Mouse (Mus musculus) C2C12 (cell line): ENCODE measurements at regions not wholly inside any gene's neighbourhood (a gene's known extent, or its start where the extent isn't known, plus 50 kb on each side); places are given as distances from the start of the nearest gene placed in this dataset.

ENCODE experiments used
- H3K27me3 ChIP-seq: one replicate; pipeline ENCODE4 v1.6.1; 2011; ENCODE audit not compliant: control insufficient read depth, insufficient read depth, insufficient read length
- H3K36me3 ChIP-seq: one replicate; pipeline ENCODE4 v1.6.1; 2011; ENCODE audit not compliant: control insufficient read depth, insufficient read depth
- H3K4me3 ChIP-seq: one replicate; pipeline ENCODE4 v1.5.1; 2011; ENCODE audit warnings: mild to moderate bottlenecking, control low read depth; ENCODE audit not compliant: poor library complexity, insufficient read depth, severe bottlenecking
- H3K79me2 ChIP-seq: one replicate; pipeline ENCODE4 v1.6.1; 2011; ENCODE audit not compliant: control insufficient read depth, insufficient read depth
- H3K79me3 ChIP-seq: one replicate; pipeline ENCODE4 v1.6.1; 2011; ENCODE audit warnings: low read depth, control low read depth
- H3ac ChIP-seq: one replicate; pipeline ENCODE3; 2011; ENCODE audit warnings: low read depth; ENCODE audit not compliant: control insufficient read depth, insufficient read length
- CEBPB ChIP-seq: IDR thresholded peaks from one replicate; pipeline ENCODE4 v1.6.1; 2011; ENCODE audit warnings: low read depth, mild to moderate bottlenecking, control low read depth, moderate library complexity
- CTCF ChIP-seq: IDR thresholded peaks from one replicate; pipeline ENCODE4 v1.5.1; 2011; ENCODE audit not compliant: control insufficient read depth, insufficient read depth, insufficient read length
- FOSL1 ChIP-seq: IDR thresholded peaks from one replicate; pipeline ENCODE4 v1.8.0; 2011; ENCODE audit warnings: mild to moderate bottlenecking, low read length; ENCODE audit not compliant: poor library complexity, insufficient read depth, severe bottlenecking
- MAX ChIP-seq: IDR thresholded peaks from one replicate; pipeline ENCODE4 v1.6.1; 2011; ENCODE audit warnings: mild to moderate bottlenecking, control low read depth
- MYOD1 ChIP-seq: IDR thresholded peaks from one replicate; pipeline ENCODE4 v1.6.1; 2011; ENCODE audit warnings: low read depth; ENCODE audit not compliant: control insufficient read depth, insufficient read length
- MYOG ChIP-seq: IDR thresholded peaks from one replicate; pipeline ENCODE4 v1.6.1; 2011; ENCODE audit not compliant: control insufficient read depth, insufficient read length; ENCODE audit errors: extremely low read depth
- USF1 ChIP-seq: IDR thresholded peaks from one replicate; pipeline ENCODE4 v1.6.1; 2011; ENCODE audit warnings: low read depth, mild to moderate bottlenecking, control low read depth, moderate library complexity

- H3K4me3 ChIP-seq = no peak overlapping the region
- no peaks in the 10 kb centered on the region for H3K27me3 ChIP-seq
- H3K79me3 ChIP-seq = no peaks in the 10 kb centered on the region
- H3ac ChIP-seq = no peak overlapping the region
- TF ChIP-seq USF1 = no peak
- TF ChIP-seq CTCF = no peak
- no peak for TF ChIP-seq CEBPB
- no peak for TF ChIP-seq MAX
- no peak for TF ChIP-seq FOSL1
- TF ChIP-seq MYOG = no peak
- TF ChIP-seq MYOD1 = no peak
- no peaks in the 10 kb centered on the region for H3K36me3 ChIP-seq
- no peaks in the 10 kb centered on the region for H3K79me2 ChIP-seq
Observed at GRCm38 (mm10) chr1:107728113-107728839, 138.5 kb downstream of the Serpinb8 start.

DNA sequence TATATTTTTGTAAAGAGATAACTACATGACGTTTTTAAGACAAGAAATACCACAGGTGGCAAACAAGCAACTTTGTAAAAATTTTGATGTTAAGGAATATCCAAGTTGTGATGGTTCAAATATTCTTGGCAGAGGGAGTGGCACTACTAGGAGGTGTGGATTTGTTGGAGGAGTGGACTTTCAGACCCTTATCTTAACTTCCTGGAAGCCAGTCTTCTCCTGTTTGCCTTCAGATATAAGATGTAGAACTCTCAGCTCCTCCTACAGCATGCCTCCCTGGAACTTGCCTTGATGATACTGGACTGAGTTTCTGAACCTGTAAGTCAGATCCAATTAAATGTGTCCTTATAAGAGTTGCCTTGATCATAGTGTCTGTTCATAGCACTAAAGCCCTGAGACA lies 175.5 kb downstream of the Serpinb8 start:
- Histone ChIP-seq H3ac (no peak overlapping the region), H3K79me3 (no peaks in the 10 kb centered on the region), H3K4me3 (no peak overlapping the region), H3K36me3 (no peaks in the 10 kb centered on the region), H3K79me2 (no peaks in the 10 kb centered on the region), H3K27me3 (no peaks in the 10 kb centered on the region)
- TF ChIP-seq MYOD1 (no peak), MYOG (no peak), MAX (no peak), CEBPB (no peak)

- TF ChIP-seq CEBPB (no peak), FOSL1 (no peak), USF1 (no peak), MYOD1 (no peak), MYOG (no peak), MAX (no peak), CTCF (no peak)
- Histone ChIP-seq H3K36me3 (no peaks in the 10 kb centered on the region), H3K79me2 (no peaks in the 10 kb centered on the region), H3K27me3 (no peaks in the 10 kb centered on the region), H3K79me3 (no peaks in the 10 kb centered on the region), H3ac (no peak overlapping the region), H3K4me3 (no peak overlapping the region)
Observed at GRCm38 (mm10) chr1:107767198-107767947, 177.6 kb downstream of the Serpinb8 start.

DNA sequence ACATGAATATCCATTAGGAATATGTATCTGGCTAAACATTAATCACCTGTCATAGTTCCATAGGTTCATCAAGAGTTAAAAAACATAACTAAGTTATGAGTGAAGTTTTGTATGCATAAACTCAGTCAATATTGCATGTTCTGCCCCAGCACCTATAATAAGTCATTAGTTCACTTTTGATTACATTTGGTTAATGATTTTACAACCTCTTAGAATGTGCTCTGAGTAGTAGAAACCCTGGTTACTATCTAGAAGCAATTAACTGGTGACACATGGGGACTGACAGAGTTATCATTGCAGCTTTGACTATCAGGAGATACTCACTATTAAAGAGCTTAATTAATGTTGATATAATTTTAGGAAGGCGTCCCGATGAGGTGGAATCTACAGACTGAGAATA lies 183.2 kb downstream of the Serpinb8 start:
- H3K27me3 ChIP-seq = no peaks in the 10 kb centered on the region
- no peak overlapping the region for H3K4me3 ChIP-seq
- TF ChIP-seq CEBPB = no peak
- no peak for TF ChIP-seq FOSL1
- TF ChIP-seq CTCF = no peak
- TF ChIP-seq USF1 = no peak
- TF ChIP-seq MYOG = no peak
- TF ChIP-seq MYOD1 = no peak
- no peak for TF ChIP-seq MAX
- no peaks in the 10 kb centered on the region for H3K79me3 ChIP-seq
- no peaks in the 10 kb centered on the region for H3K79me2 ChIP-seq
- H3K36me3 ChIP-seq = no peaks in the 10 kb centered on the region
- no peak overlapping the region for H3ac ChIP-seq

DNA sequence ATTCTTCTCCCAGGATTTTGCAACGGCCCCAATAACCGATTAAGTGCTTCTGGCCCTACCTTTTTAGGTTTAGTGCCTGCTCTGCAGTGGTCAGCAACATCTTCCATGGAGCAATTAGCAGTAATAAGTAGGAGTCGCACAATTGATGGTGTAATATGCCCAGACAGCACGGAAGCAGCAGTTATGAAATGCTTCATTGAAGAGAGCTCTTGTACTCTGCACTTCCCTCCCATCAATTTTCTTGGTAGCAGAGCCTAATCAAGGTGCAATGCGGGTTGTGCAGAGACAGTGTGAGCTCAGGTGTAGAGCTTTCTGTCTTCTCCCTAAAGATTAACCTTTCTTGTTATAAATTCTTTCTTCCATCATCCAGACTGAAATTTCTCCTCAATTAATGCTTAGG lies 193.3 kb downstream of the Serpinb8 start:
- Histone ChIP-seq H3K79me2 (no peaks in the 10 kb centered on the region), H3K4me3 (no peak overlapping the region), H3K79me3 (no peaks in the 10 kb centered on the region), H3ac (no peak overlapping the region), H3K27me3 (no peaks in the 10 kb centered on the region), H3K36me3 (no peaks in the 10 kb centered on the region)
- TF ChIP-seq CTCF (no peak), MYOG (no peak), MAX (no peak), USF1 (no peak), CEBPB (no peak), MYOD1 (no peak), FOSL1 (no peak)
